Mouse (Mus musculus) cerebellum, adult 9-11 months (tissue): Measurements from ENCODE around the gene Ddx58.

Experiments used
- DNase-seq: peaks from one replicate; pipeline ENCODE4 v3.0.0; 2022

Gene Ddx58

GRCm38 (mm10) chr4:40180046-40180445 is 59.6 kb downstream of the Ddx58 start:
- no peak for DNase-seq

DNA sequence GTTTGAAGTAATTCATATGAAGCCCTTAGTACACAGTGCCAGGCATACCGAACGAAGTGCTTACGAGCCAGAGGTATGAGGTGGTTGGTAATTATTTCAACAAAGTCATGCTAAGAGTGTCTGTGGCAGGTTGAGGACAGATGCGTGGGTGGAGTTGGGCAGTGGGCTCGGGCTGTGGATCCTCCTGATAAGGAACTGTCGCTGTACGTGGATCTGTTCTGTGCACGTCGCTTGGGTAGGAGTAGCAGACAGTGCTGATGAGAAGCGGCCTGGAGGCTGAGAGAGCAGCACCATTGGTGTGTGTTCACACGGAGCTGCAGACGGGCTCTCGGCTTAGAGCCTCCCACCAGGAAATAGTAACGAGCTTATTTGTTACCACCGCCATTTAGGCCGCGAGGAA is 61.0 kb downstream of the Ddx58 start:
- no peak for DNase-seq

DNA sequence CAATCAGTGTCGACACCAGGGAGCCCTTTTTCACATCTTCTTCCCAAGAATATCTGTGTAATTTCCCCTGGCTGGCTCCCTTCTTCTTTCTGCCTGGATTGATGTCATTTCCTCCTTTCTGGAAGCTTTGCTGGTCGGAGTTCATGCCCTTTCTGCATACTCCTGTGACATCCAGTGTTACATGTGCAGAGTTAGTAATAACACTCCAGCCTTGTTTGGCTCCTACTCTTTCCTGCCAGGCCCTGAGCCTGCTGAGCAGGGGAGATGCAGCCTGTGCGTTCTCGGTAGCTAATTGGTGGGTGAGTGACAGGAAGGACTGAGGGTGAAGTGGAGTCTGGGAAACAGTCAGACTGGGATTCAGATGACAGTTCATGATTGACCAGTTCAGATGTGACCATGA is 65.3 kb downstream of the Ddx58 start:
- no peak for DNase-seq

GRCm38 (mm10) chr4:40172336-40172735 is 67.3 kb downstream of the Ddx58 start:
- no peak for DNase-seq

- no peak for DNase-seq
Measured at GRCm38 (mm10) chr4:40171477-40171876, 68.2 kb downstream of the Ddx58 start.

- no peak for DNase-seq
Measured at GRCm38 (mm10) chr4:40163646-40164045, 76.0 kb downstream of the Ddx58 start.

- no peak for DNase-seq
Measured at GRCm38 (mm10) chr4:40160591-40161434, 78.8 kb downstream of the Ddx58 start.

DNA sequence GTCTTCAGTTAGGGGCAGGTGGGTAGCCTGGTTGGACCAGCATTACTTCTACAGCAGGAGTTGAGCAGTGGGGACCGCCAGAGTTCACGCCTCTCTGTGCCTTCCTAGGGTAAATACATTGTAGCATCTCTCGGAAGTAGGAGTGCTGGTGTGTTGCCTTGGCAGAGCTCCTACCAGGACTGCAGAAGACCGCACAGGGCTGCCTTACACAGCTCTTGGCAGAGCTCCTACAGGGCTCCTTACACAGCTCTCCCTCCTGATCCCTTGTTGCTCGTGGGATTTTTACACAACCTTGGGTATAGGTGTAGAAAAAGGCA is 81.4 kb downstream of the Ddx58 start:
- DNase-seq, result no peak

- no peak for DNase-seq
Measured at GRCm38 (mm10) chr4:40157500-40158223, 82.0 kb downstream of the Ddx58 start.

GRCm38 (mm10) chr4:40156582-40157499 is 82.8 kb downstream of the Ddx58 start:
- no peak for DNase-seq

- DNase-seq, result no peak
Measured at GRCm38 (mm10) chr4:40156153-40156552, 83.5 kb downstream of the Ddx58 start.

DNA sequence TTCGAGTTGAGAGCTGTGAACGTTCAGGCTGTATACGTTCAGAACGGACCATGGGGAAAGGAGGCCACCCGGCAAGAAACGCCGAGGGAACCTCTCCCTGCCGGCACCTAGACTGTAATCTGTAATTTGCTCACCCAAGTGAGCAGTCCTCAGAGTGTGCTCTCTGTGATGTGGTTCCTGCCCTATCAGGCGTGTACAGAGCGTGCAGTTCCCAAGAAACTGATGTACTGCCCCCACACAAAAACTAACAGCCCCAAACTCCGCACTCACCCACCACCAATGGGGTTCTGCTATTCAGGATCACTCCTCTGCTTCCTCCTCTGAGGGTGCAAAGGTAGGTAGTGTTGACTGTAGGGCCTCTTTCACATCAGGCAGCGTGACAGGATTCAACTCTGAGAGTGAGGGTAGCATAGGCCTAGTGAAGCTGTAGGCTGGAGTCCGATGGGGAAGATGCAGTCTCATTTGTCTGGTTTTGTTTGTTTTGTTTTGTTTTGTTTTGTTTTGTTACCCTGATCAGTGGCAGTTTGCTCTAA is 84.1 kb downstream of the Ddx58 start:
- no peak for DNase-seq

GRCm38 (mm10) chr4:40154751-40155150 is 84.9 kb downstream of the Ddx58 start:
- DNase-seq, result no peak
